Mouse (Mus musculus) heart, adult 2 months (tissue): Measurements from ENCODE around the gene Tbrg4.

Experiments used
- CTCF ChIP-seq: fragments of 200-600 bp; IDR thresholded peaks from 2 replicates; pipeline ENCODE4 v1.8.1; 2022; ENCODE audit warnings: antibody characterized with exemption, mild to moderate bottlenecking, moderate library complexity
- POLR2A ChIP-seq: fragments of 200-500 bp; IDR thresholded peaks from 2 replicates; pipeline ENCODE4 v1.6.1; 2011; ENCODE audit warnings: mild to moderate bottlenecking, low read depth, low read length, control low read depth; ENCODE audit not compliant: insufficient read depth

DNA sequence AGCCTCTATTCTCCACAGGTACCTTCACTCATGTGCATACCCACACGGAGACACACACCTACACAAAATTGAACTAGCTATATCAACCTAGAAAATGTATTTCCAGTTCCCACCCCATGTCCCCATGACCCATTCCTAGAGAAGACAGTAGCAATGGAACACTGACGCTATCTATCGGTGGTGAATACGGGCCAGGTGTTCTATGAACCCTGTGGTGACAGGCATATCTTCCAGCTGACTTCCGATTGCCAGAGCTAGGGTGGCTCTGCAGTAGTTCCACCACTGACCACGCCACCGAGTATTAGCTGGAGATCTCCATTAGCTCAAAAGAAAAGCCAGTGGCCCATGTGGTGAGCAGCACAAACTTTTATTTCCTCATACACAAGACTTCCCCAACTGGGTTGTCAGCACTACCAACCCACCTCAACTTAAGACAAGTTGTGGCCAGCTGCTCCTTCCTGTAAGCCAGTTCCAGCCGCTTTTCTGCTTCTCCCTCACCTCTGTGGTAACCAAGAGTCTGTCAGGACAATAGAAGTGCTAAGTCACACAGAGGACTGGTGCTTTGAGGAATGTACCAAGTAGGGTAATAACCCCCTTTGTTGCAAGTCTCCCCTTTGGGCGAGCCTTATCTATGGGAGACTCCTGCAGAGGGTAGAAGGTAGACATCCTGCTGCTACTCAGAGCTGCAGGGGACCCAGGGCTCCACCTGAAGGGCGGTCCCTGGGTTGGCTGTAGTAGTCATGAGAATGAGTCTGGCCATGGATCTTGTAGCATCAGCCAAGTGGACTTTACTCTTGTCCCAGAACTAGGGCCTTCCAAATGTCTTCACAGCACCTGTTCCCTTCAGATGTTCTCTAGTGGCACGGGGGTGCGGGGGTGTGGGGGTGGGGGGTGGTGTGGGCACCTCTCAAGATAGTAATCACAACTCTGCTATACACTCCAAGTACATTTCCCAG is 10.3 kb downstream of the Tbrg4 start:
- TF ChIP-seq CTCF (no peak), POLR2A (no peak)
